Mouse (Mus musculus) forebrain, postnatal 0 days (tissue): ENCODE measurements at regions not wholly inside any gene's neighbourhood (a gene's known extent, or its start where the extent isn't known, plus 50 kb on each side); places are given as distances from the start of the nearest gene placed in this dataset.

Experiments
- ATAC-seq: fragments of 200-750 bp; cut with Nextera tagmentation; 2 replicates; pipeline ENCODE4 v1.8.0; 2017; ENCODE audit warnings: mild to moderate bottlenecking, moderate library complexity
- DNase-seq: peaks from one replicate; pipeline ENCODE4 v3.0.0-alpha.2; 2015
- H3K27ac ChIP-seq: fragments of 300-500 bp; sonication (generic); 2 replicates; pipeline ENCODE4 v1.5.1; 2014; ENCODE audit warnings: low read depth, mild to moderate bottlenecking, antibody characterized with exemption, low read length, moderate library complexity, mixed read lengths
- H3K27me3 ChIP-seq: fragments of 300-500 bp; sonication (generic); 2 replicates; pipeline ENCODE4 v1.6.1; 2014; ENCODE audit warnings: mild to moderate bottlenecking, low read length, mixed read lengths; ENCODE audit not compliant: insufficient read depth
- H3K36me3 ChIP-seq: fragments of 300-500 bp; sonication (generic); 2 replicates; pipeline ENCODE4 v1.6.1; 2014; ENCODE audit warnings: mild to moderate bottlenecking, moderate library complexity; ENCODE audit not compliant: insufficient read depth
- H3K4me1 ChIP-seq: fragments of 300-500 bp; sonication (generic); 2 replicates; pipeline ENCODE4 v1.6.1; 2014; ENCODE audit warnings: antibody characterized with exemption; ENCODE audit not compliant: insufficient read depth
- H3K4me2 ChIP-seq: fragments of 300-500 bp; sonication (generic); 2 replicates; pipeline ENCODE4 v1.6.1; 2014; ENCODE audit warnings: low read depth, mild to moderate bottlenecking, moderate library complexity
- H3K4me3 ChIP-seq: fragments of 300-500 bp; sonication (generic); 2 replicates; pipeline ENCODE4 v1.5.1; 2014; ENCODE audit warnings: low read depth, low read length, mixed read lengths
- H3K9ac ChIP-seq: fragments of 300-500 bp; sonication (generic); 2 replicates; pipeline ENCODE4 v1.6.1; 2014; ENCODE audit warnings: mild to moderate bottlenecking
- H3K9me3 ChIP-seq: fragments of 300-500 bp; sonication (generic); 2 replicates; pipeline ENCODE4 v1.6.1; 2016; ENCODE audit warnings: low read length
- CTCF ChIP-seq: sonication (generic); IDR thresholded peaks from 2 replicates; pipeline ENCODE4 v1.5.1; 2016; ENCODE audit warnings: antibody characterized with exemption, control low read depth, low read depth
- WGBS: fragments of 180-500 bp; shearing (Covaris S2); extraction: QIAGEN DNeasy Blood & Tissue Kit; methylation state at CpG from one replicate; pipeline ENCODE4 v1.1.7; 2014; 5-methylcytosine and 5-hydroxymethylcytosine counted together

- Histone ChIP-seq H3K4me2 (no peak overlapping the region), H3K9me3 (no peaks in the 10 kb centered on the region), H3K4me1 (no peaks in the 10 kb centered on the region), H3K27me3 (no peaks in the 10 kb centered on the region), H3K4me3 (no peak overlapping the region), H3K9ac (no peak overlapping the region), H3K36me3 (no peaks in the 10 kb centered on the region), H3K27ac (no peak overlapping the region)
- 22% methylated on average over 3 of the region's 3 CpGs for WGBS
- ATAC-seq (no peak), DNase-seq (peak; percentile 1)
- TF ChIP-seq CTCF = no peak
Measured at GRCm38 (mm10) chr4:10774557-10775215, 99.6 kb upstream of the 2610301B20Rik start.

DNA sequence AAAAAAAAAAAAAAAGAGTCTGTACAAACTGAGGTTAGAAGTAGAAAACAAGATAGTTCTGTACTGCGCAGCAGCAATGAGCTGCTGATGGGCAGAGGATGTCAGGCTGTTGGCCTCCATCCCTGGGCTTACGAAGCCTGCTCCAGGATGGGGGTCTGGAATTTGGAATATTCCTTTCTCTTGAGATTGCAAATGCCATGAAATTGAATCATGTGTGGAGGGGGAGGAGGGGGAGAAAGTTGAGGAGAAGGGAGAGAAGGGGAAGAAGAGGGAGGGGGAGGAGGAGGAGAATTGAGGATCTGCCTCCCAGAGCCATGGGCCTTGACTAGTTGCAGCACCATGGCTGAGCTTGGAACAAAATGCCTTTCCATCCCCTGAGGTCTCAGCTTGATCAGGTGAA, 87.6 kb upstream of the 2610301B20Rik start:
- Histone ChIP-seq H3K27me3 (no peaks in the 10 kb centered on the region), H3K27ac (no peak overlapping the region), H3K4me1 (no peaks in the 10 kb centered on the region), H3K36me3 (no peaks in the 10 kb centered on the region), H3K9me3 (no peaks in the 10 kb centered on the region), H3K4me3 (no peak overlapping the region), H3K4me2 (no peak overlapping the region), H3K9ac (no peak overlapping the region)
- no peak for DNase-seq
- no peak for ATAC-seq
- WGBS = 88% methylated on average over 2 of the region's 2 CpGs
- TF ChIP-seq CTCF = no peak

- Histone ChIP-seq H3K27me3 (no peaks in the 10 kb centered on the region), H3K4me1 (no peaks in the 10 kb centered on the region), H3K9me3 (no peaks in the 10 kb centered on the region), H3K36me3 (no peaks in the 10 kb centered on the region), H3K4me2 (no peak overlapping the region), H3K4me3 (no peak overlapping the region), H3K27ac (no peak overlapping the region), H3K9ac (no peak overlapping the region)
- ATAC-seq (no peak), DNase-seq (no peak)
- no peak for TF ChIP-seq CTCF
Measured at GRCm38 (mm10) chr4:10788306-10788705, 86.0 kb upstream of the 2610301B20Rik start.

DNA sequence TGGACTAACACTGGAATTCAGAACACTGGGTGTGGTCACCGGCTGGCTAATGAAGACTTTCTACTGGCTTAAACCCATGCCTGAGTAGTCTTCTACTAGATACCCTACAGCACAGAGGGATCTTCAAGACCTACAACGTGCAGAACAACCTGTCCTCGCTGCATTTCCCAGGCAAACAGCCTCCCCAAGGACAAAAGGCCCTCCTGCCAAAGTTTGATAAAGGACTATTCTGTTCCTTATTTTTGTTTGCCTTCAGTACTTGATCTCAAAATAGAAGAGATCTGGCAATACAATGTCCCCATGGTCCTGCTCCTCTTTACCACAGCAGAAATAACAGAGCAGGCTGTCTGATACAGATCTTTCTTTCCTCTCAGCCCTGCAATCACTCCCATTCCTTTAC, 85.2 kb upstream of the 2610301B20Rik start:
- no peak overlapping the region for H3K27ac ChIP-seq
- no peaks in the 10 kb centered on the region for H3K27me3 ChIP-seq
- H3K4me1 ChIP-seq = no peaks in the 10 kb centered on the region
- 69% methylated on average over 3 of the region's 3 CpGs for WGBS
- H3K4me3 ChIP-seq = no peak overlapping the region
- ATAC-seq (no peak), DNase-seq (no peak)
- no peak overlapping the region for H3K9ac ChIP-seq
- H3K36me3 ChIP-seq = no peaks in the 10 kb centered on the region
- TF ChIP-seq CTCF = no peak
- no peaks in the 10 kb centered on the region for H3K9me3 ChIP-seq
- H3K4me2 ChIP-seq = no peak overlapping the region

- no peak overlapping the region for H3K4me3 ChIP-seq
- TF ChIP-seq CTCF = no peak
- no peaks in the 10 kb centered on the region for H3K9me3 ChIP-seq
- H3K4me2 ChIP-seq = no peak overlapping the region
- 79% methylated on average over 3 of the region's 3 CpGs for WGBS
- no peak overlapping the region for H3K27ac ChIP-seq
- ATAC-seq (no peak), DNase-seq (no peak)
- H3K27me3 ChIP-seq = no peaks in the 10 kb centered on the region
- H3K4me1 ChIP-seq = no peaks in the 10 kb centered on the region
- H3K36me3 ChIP-seq = no peaks in the 10 kb centered on the region
- H3K9ac ChIP-seq = no peak overlapping the region
Measured at GRCm38 (mm10) chr4:10792628-10793027, 81.7 kb upstream of the 2610301B20Rik start.

DNA sequence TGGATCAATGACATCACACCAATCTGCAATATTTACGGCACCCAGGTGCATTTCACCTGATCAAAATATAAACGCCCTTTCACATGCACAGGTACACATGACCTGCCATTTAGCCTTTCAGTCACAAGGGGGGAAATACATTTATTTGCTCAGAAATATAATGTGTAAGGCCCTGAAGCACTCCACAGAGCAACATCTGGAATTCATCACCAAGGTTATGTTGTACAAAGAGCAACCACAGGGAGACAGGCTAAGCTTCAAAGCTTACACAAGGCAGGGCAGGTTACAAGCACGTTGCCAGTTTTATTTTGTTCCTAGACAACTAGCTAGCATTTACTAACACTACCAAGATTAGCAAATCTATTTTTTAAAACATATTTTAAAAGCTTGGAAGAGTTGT, 79.8 kb upstream of the 2610301B20Rik start:
- H3K27me3 ChIP-seq = no peaks in the 10 kb centered on the region
- DNase-seq (no peak), ATAC-seq (no peak)
- H3K4me3 ChIP-seq = no peak overlapping the region
- no peak overlapping the region for H3K4me2 ChIP-seq
- no peak overlapping the region for H3K27ac ChIP-seq
- H3K9ac ChIP-seq = no peak overlapping the region
- no peaks in the 10 kb centered on the region for H3K4me1 ChIP-seq
- TF ChIP-seq CTCF = no peak
- no peaks in the 10 kb centered on the region for H3K36me3 ChIP-seq
- H3K9me3 ChIP-seq = no peaks in the 10 kb centered on the region
- WGBS = 79% methylated on average over 3 of the region's 3 CpGs

DNA sequence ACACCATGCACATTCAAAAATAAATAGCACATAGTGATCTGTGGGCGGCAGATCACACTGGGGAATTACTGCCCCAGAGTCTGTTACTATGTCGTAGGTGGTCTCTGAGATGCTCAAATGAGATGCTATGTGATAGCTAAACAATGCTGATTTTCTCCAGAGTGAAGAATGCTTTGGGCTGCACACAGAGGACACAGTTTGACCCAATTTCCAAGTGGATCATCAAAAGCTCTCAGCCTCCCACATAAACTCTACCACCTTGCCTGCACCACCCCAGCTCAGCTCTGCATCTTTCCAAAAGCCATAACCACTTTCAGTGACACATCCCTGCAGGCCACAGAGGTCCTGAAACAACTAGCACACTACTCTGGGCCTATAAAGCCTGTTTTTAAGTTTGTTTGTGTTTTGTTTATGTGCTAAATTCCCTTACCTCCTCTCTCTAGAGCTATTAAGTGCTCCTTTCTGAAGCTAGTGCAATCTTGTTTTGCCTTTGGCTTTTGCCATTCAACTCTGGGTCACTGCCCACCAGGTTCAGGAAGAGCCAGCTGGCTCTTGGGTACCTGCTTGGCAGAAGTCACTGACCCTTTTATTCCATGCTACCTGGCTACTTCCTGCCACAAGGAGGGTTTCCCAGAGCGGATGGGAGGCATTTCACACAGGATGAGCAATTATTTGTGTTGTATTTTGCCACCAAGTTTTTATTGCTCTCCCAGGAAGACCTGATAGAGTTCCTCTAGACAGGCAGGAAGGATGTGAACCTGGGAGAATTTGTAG, 73.3 kb upstream of the 2610301B20Rik start:
- Histone ChIP-seq H3K27ac (no peak overlapping the region), H3K4me3 (no peak overlapping the region), H3K4me1 (no peaks in the 10 kb centered on the region), H3K27me3 (no peaks in the 10 kb centered on the region), H3K4me2 (no peak overlapping the region), H3K36me3 (no peaks in the 10 kb centered on the region), H3K9ac (no peak overlapping the region), H3K9me3 (no peaks in the 10 kb centered on the region)
- 84% methylated on average over 3 of the region's 3 CpGs for WGBS
- DNase-seq (no peak), ATAC-seq (no peak)
- TF ChIP-seq CTCF = no peak
